In genomic region chr5:130275509-130275908, GRCm38 (mm10) we compare ENCODE assay signal across 9 mouse cellular contexts. TPM values are rescaled to one million over a fixed set of nuclear protein-coding genes. Genes with fewer than 3 reads are reported as not detected.
DNase-seq lines count a peak whose midpoint lies in the region; ATAC-seq lines count a peak whose summit lies in the region.
"Had no signal": no experiment of that assay in that cellular context is flagged by ENCODE, and none has a peak within 500 bp of the region (broad histone marks: within the 10 kb centered on the region; RNA-seq: fewer than 3 reads in every experiment).

No protein-coding gene starts in this region.

- ATAC-seq in megakaryocyte progenitor cell, adult 5-6 weeks (replicated peaks; ENCODE audit: poor library complexity): peak; percentile 60

- peak; percentile 41 for DNase-seq in cerebellum, adult 11 months
- DNase-seq in cerebellum, adult 11-12 months: no peak
- DNase-seq in kidney, postnatal 36 days: peak; percentile 27 to 54
- DNase-seq in kidney, adult 9 months: no peak
- peak; percentile 77 for DNase-seq in A20 (ENCODE audit: low read depth, low spot score)
- peak; percentile 75 to 81 for DNase-seq in cerebellum, postnatal 14 days
- no peak for DNase-seq in yolk sac, embryonic 10.5 days (ENCODE audit: low spot score)
- DNase-seq: liver, embryonic 13.5 days had no signal

RNA-seq across cellular contexts. Expression of gene Tyw1, which starts 20.1 kb away (rescaled TPM):
- 15.3 and 17.0 TPM in 2 replicates for total RNA-seq in megakaryocyte progenitor cell, adult 5-6 weeks (2015)
- total RNA-seq in megakaryocyte progenitor cell, adult 5-6 weeks (2017): 37.7 and 42.0 TPM in 2 replicates

RNA-seq across cellular contexts. Expression of gene Sbds, which starts 20.2 kb away (rescaled TPM):
- 48.9 and 54.6 TPM in 2 replicates for total RNA-seq in megakaryocyte progenitor cell, adult 5-6 weeks (2015)
- 91.9 and 103 TPM in 2 replicates for total RNA-seq in megakaryocyte progenitor cell, adult 5-6 weeks (2017)

RNA-seq across cellular contexts. Expression of gene Tmem248, which starts 58.6 kb away (rescaled TPM):
- 61.7 and 64.2 TPM in 2 replicates for total RNA-seq in megakaryocyte progenitor cell, adult 5-6 weeks (2015)
- total RNA-seq in megakaryocyte progenitor cell, adult 5-6 weeks (2017): 75.6 and 75.9 TPM in 2 replicates

Comparison
In these comparisons a context has a peak if more than half of its experiments do, and no peak if none do; other contexts are left out.
1. DNase-seq: peak in cerebellum, adult 11 months (single experiment), kidney, postnatal 36 days (2 of 2), A20 (single experiment) and cerebellum, postnatal 14 days (2 of 2); none in cerebellum, adult 11-12 months (single experiment), kidney, adult 9 months (single experiment) and yolk sac, embryonic 10.5 days (single experiment).